Mouse (Mus musculus): Measurements from ENCODE around the gene Wbp11. TPM values are rescaled to one million over a fixed set of nuclear protein-coding genes. Genes with fewer than 3 reads are reported as not detected.

The Wbp11 gene
- 100 to 1,000 TPM in 1 of 2 experiments, 10 to 100 TPM in 1; 97.6 to 104 TPM for total RNA-seq (2021)

DNA sequence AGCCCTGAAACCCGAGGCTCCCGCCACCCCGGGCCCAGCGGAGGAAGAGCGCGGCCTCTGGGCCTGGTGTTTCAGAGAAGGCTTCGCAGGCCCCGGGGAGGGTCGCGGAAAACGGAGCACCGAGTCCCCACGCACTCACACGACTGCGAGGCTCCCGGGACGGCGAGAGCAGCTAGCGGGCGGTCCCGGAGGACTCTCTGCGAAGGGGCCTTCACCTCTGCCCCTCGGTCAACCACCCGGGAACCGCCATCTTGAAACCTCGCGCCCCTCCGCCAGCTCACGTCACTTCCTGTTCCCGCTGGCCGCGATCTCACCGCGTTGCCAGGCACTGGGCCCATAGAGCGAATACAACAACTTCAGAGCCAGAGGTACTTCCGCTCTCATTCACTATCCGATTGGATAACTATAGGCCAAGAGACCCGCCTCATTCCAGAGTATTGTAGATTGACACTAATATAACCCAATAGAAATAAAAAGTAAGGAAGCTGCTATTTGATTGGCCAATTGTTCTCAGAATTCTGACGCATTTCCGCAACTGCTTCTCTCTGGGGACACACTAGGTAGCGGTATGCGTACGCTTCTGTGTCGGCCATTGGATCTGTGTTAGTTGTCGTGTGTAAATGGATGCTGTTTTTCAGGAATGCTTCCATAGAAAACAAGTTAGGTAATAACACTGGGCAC, at the start of gene Wbp11:
TSS of gene Wbp11 (minus strand) at position 353 of the 681 bp plus-strand sequence.
- peak; percentile 97 for DNase-seq
- intact Hi-C loops (cut with DNase I) = no loop called here

GRCm38 (mm10) chr6:136875670-136876069, 47.6 kb upstream of the Wbp11 start, which contains the start of gene Mgp:
Mgp (minus strand) TSS chr6:136875823.
- no peak for DNase-seq
- intact Hi-C loops (cut with DNase I) = no loop called here

GRCm38 (mm10) chr6:136874599-136874998, 46.6 kb upstream of the Wbp11 start:
- peak; percentile 13 for DNase-seq
- intact Hi-C loops (cut with DNase I) = no loop called here

DNA sequence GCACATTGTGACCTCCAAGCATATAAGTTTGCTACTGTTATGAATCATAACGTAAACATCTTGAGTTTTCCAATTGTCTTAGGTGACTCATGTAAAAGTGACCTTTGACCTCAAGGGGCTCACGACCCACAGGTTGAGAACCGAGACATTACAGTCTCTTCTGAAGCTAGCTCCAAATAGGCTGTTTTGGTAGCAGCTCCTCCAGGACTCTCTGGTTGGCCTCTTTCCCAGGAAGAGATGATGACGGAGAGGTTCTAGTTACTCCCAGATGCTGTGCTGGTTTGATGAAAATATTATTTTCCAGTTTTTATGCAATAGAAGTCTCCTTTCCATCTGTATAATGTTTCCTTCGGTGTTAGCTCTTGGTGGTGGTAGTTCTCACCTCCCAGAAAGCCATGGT, 40.9 kb upstream of the Wbp11 start:
- no peak for DNase-seq
- intact Hi-C loops (cut with DNase I) = loop anchor here (10.0 kb wide), 1 partner anchor 306 kb away; the partner anchor contains the start of gene Rerg

DNA sequence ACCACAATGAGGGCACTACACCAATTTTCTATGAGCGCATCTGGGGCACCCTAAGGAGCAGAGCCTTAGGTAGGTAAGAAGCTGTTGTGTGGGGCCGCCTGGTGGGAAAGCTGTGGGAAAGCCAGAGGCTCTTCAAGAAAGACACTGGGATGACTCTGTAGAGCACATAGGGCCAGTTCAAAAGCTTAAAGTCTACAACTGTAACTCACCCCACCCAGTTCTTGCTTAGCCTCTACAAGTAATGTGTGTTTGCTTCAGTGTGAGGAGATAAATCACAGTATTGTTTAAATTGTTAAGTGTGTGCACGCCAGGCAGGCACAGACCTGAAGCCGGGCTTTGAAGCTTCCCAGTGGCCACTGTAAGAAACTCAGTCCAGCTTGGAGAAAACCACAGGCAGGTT, 38.1 kb upstream of the Wbp11 start:
- DNase-seq = no peak
- intact Hi-C loops (cut with DNase I) = loop anchor here (10.0 kb wide), 1 partner anchor 309 kb away; the partner anchor contains the start of gene Rerg

DNA sequence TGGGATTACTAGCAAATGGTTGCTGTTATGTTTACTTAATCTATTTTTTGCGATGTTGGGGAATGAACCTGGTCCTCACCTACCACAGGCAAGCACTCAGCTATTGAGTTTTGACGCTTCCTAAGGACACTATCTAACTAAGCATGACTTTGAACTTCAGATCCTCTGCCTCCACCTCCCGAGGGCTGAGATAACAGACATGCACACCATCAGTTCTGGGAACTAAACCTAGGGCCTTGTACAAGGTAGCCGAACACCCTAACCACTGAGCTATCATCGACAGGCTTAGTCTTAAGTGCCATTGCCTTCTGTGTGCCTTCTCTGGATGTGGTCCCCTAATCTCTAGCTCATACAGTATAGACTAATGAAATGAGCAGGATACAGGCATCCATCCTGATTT, 37.3 kb upstream of the Wbp11 start:
- intact Hi-C loops (cut with DNase I) = loop anchor here (10.0 kb wide), 1 partner anchor 309 kb away; the partner anchor contains the start of gene Rerg
- no peak for DNase-seq

DNA sequence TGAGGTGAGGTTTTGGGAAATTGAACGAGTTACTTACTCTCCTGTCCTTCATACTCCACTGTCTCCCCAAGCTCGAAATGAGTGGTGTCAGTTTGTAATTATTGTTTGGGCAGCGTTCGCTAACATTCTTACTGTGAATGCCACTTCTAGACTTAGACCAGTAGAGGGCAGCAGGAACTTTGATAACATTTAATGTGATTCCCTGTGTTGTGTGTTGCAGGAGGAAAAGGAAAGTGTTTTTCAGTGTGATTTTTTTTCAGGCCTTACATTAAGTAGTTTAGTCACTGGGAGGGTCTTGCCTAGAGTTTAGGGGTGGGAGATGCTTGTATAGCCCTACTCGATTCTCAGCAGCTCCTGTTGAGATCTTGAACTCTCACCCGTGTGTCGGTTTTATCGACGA, 33.0 kb upstream of the Wbp11 start:
- intact Hi-C loops (cut with DNase I) = loop anchor here (2.0 to 10.0 kb wide), 3 partner anchors 60 to 314 kb away; partner anchors contain the start of gene Rerg

DNA sequence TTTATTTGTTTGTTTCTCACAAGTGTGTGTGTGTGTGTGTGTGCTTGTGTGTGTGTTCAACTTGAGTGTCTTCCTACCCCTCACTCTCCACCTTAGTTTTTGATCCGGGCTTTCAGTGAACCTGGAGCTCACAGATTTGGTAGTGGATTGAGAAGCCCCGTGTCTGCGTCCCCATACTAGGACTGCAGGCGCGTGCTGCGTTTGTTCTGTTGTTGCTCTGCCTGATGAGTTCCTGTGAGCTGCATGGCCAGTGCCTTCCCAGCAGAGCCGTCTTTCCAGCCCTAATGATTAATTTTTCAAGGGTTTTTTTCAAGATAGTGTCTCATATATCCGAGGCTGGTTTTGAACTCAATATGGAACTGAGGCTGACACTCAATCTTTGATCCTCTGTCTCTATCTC, 30.4 kb upstream of the Wbp11 start:
- intact Hi-C loops (cut with DNase I) = no loop called here

More for the DNA sequence above, 33.0 kb upstream of the Wbp11 start:
- DNase-seq = no peak

GRCm38 (mm10) chr6:136857873-136858260, 29.8 kb upstream of the Wbp11 start:
- no peak for DNase-seq
- intact Hi-C loops (cut with DNase I) = no loop called here

More for the DNA sequence above, 30.4 kb upstream of the Wbp11 start:
- DNase-seq = no peak

GRCm38 (mm10) chr6:136857186-136857872, 29.3 kb upstream of the Wbp11 start, which contains the start of gene Art4:
Art4 (minus strand) TSS chr6:136857733.
- intact Hi-C loops (cut with DNase I) = no loop called here
- DNase-seq = no peak

DNA sequence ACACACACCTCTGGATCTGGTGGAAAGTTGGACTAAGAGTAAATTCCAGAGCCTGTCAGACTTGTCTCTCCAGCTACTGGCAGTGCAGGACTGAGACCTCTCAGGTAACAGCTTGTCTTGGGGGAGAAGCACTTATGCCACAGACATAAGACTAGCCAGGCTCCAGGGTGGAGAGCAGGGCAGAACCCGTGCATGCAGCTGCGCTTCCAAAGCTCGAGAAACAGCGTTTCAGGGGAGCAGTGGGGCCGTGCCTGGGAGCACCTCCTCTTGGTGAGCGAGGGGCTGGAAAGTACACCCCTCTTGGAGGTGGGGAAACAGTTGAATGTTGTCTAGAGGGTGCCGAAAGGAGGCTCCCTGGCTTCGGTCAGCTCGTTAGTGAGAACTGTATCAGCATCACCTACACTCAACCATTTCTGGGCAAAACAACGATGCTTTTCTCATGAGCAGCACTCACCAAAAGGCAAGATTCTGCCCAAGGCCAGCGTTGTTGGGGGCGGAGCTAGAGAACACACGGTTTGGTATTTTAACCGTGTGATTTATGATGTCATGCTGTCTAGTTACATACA, 28.1 kb upstream of the Wbp11 start:
- no peak for DNase-seq

GRCm38 (mm10) chr6:136855183-136855582, 27.1 kb upstream of the Wbp11 start:
- no peak for DNase-seq
- intact Hi-C loops (cut with DNase I) = no loop called here

More for the DNA sequence above, 28.1 kb upstream of the Wbp11 start:
- intact Hi-C loops (cut with DNase I) = no loop called here

DNA sequence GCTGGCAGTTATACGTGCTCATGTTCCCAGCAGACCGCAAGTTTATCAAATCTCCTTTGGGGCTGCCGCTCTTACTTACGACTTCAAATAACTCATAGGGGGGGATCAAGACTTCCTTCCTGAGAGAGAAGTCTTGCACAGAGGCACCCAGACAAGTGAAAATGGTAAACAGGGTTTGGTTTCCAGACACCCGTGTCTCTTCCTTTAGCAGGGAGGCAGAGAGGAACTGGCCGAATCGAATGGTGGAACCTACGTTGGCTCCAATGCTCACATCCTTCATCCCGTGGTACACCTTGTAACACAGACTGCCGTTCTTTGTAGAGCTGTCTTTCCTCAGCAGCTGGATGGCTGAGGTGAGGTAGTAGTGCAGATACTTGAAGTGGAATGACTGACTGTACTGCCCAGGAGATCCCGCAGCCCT, 26.3 kb upstream of the Wbp11 start:
- intact Hi-C loops (cut with DNase I) = no loop called here

GRCm38 (mm10) chr6:136852762-136853161, 24.7 kb upstream of the Wbp11 start:
- no peak for DNase-seq
- intact Hi-C loops (cut with DNase I) = no loop called here

More for the DNA sequence above, 26.3 kb upstream of the Wbp11 start:
- DNase-seq = no peak

DNA sequence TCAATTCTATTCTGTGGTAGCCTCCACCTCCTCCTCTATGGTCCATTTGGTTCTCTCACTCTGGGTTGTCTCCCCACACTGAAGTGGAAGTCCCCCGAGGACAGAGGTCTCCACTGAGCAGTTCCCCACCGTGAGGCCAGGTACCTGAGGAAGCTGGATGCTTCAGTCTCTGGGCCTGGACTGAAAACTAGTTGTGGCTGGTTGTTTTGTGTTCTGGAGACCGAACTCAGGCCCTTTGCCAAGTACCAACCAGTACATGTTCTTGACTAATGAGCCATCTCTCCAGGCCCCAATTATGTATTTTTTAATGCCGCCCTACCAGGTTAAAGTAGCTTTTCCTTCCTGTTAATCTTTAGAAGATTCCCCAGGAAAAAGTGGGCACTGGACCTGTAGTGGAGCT, 24.3 kb upstream of the Wbp11 start:
- DNase-seq = no peak
- intact Hi-C loops (cut with DNase I) = no loop called here

DNA sequence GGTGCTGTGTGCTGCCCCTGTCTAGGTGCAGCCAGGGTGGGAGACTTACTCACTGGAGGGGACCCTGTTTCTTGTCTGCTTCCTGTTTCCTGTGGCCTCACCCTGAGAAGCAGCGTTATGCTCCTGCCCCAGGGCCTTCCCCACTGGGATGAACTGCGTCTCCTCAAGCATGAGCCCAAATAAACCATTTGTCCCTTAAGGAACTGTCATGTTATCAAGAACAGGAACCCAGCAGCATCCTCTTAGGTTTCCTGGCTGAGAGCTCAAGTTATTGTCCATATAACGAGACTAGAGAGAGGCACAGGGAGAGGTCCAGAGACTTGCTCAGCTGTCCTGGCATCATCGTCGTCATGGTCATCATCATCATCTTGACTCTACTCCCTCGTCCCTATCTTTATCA, 22.2 kb upstream of the Wbp11 start:
- DNase-seq = no peak
- intact Hi-C loops (cut with DNase I) = no loop called here

GRCm38 (mm10) chr6:136848971-136849370, 20.9 kb upstream of the Wbp11 start:
- intact Hi-C loops (cut with DNase I) = no loop called here
- DNase-seq = no peak

- no peak for DNase-seq
- intact Hi-C loops (cut with DNase I) = no loop called here
Observed at GRCm38 (mm10) chr6:136848399-136848798, 20.4 kb upstream of the Wbp11 start.

- peak; percentile 30 for DNase-seq
- intact Hi-C loops (cut with DNase I) = no loop called here
Observed at GRCm38 (mm10) chr6:136847790-136848189, 19.8 kb upstream of the Wbp11 start.

DNA sequence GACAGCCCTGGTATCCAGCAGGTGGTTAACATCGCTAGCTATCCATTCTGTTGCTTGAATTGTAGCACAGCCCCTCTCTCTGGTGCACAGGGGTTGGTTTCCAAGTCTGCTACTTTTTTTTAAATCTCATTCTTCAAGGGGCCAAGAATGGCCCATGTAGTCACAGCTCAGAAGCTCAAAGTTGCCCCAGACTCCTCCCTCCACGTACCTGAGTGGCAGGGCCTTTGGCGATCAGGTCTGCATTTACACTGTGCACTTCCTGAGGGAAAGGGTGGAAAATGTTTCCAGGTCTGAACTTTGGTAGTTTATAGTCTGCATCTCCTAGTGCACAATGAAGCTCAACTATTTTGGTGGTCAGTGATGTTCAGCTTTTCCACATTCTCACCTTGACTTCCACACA, 19.2 kb upstream of the Wbp11 start:
- intact Hi-C loops (cut with DNase I) = no loop called here

DNA sequence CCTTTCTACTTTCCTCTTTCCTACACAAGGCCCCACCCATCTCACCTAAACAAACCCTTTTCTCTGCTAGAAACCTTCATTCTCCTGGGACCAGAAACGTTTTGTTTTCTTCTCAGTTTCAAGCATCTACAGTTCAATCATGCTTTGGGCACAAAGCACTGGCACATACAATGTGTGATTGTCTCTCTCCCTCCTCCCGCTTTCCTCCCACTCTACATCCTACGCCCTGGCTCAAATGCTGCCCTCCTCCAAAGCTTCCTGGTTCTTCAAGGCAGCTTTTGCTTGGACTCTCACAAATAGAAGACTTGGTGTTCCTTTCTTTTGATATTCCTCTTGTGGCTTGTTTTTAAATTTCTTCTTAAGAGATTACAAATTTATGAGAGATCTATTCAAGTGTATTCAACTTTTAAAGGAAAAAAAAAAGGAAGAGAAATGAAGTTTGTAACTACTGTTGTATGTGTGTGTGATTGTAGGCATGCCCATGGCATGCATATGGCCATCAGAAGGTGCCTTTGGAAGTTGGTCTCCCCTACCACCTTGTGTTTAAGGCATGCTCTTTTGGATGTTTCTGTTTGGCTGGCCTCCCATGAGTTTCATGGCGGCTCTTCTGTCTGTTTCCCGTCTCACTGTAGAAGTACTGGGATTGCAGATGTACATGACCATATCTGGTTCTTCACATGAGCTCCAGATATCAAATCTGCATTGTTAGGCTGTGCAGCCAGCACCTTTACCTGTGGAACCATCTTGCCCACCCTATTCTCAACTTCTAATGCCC, 17.9 kb upstream of the Wbp11 start:
- intact Hi-C loops (cut with DNase I) = no loop called here
- no peak for DNase-seq

More for the DNA sequence above, 19.2 kb upstream of the Wbp11 start:
- DNase-seq = no peak
